Comparison of ENCODE assay signal across 8 mouse cellular contexts in the genomic region with DNA sequence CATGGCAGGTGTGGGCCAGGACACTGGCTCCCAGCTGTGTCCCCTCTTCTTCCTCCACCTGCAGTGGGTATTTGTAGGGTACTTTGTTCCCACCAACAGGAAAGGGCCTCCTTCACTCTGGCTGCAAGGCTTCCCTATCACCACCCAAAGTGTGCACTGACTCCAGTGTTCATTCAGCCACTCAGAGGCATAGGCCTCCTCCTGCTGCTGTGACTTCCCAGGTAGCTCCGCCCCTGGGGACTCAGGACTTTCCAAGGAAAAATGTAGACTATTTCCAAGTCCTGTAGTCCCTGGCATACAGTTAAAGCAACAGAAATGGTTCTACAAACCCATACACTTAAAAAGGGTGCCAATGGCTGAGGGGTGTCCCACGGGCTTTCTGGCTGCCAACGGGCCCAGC. TPM values are rescaled to one million over a fixed set of nuclear protein-coding genes. Genes with fewer than 3 reads are reported as not detected.
DNase-seq lines count a peak whose midpoint lies in the region; ATAC-seq and TF ChIP-seq lines count a peak whose summit lies in the region.

No protein-coding gene starts in this region.

- peak in 1 of 2 experiments; percentile 5 for DNase-seq in cerebellum, adult 2 months
- no peak for DNase-seq in cerebellum, postnatal 36 days
- peak; percentile 12 to 18 for DNase-seq in right cerebral cortex, postnatal 10 days (ENCODE audit: low spot score in 2 of 2)
- no peak for DNase-seq in right cerebral cortex, adult 18-20 months
- DNase-seq in hindbrain, embryonic 10.5 days (ENCODE audit: low spot score) = peak; percentile 14
- DNase-seq in liver, postnatal 0 days = peak; percentile 15
- DNase-seq in stomach, postnatal 0 days (ENCODE audit: low spot score) = peak; percentile 62
- DNase-seq in gastrocnemius, adult 18-20 months (ENCODE audit: low spot score) = no peak

- H3K27ac ChIP-seq in cerebellum, adult 2 months (ENCODE audit: insufficient read depth, low read length) = no peak overlapping the region
- peak overlapping the region; percentile 83 for H3K27ac ChIP-seq in hindbrain, embryonic 10.5 days
- H3K27ac ChIP-seq in liver, postnatal 0 days (ENCODE audit: low read depth) = peak overlapping the region; percentile 88
- H3K27ac ChIP-seq in stomach, postnatal 0 days (replicated peaks) = peak overlapping the region; percentile 89

- H3K4me2 ChIP-seq in liver, postnatal 0 days (ENCODE audit: low read depth, low read length) = peak overlapping the region; percentile 96
- peak overlapping the region; percentile 87 for H3K4me2 ChIP-seq in stomach, postnatal 0 days (replicated peaks; ENCODE audit: low read depth)

- no peaks in the 10 kb centered on the region for H3K27me3 ChIP-seq in cerebellum, adult 2 months (ENCODE audit: control insufficient read depth, insufficient read depth, low read length)
- H3K27me3 ChIP-seq in hindbrain, embryonic 10.5 days (ENCODE audit: insufficient read depth, poor library complexity, severe bottlenecking) = peaks cover 24% of the 10 kb centered on the region
- H3K27me3 ChIP-seq in liver, postnatal 0 days (ENCODE audit: insufficient read depth, low read length) = no peaks in the 10 kb centered on the region
- no peaks in the 10 kb centered on the region for H3K27me3 ChIP-seq in stomach, postnatal 0 days (ENCODE audit: control insufficient read depth, insufficient read depth, low read length)

- peaks cover 3% of the 10 kb centered on the region for H3K36me3 ChIP-seq in hindbrain, embryonic 10.5 days
- 0 out of 2 replicates have a peak, but pooled peaks cover 2% of the 10 kb centered on the region for H3K36me3 ChIP-seq in liver, postnatal 0 days (replicated peaks; ENCODE audit: insufficient read depth, low read length)
- H3K36me3 ChIP-seq in stomach, postnatal 0 days (ENCODE audit: control insufficient read depth, insufficient read depth, low read length) = no peaks in the 10 kb centered on the region

- no peaks in the 10 kb centered on the region for H3K4me1 ChIP-seq in cerebellum, adult 2 months (ENCODE audit: control insufficient read depth, insufficient read depth, low read length)
- H3K4me1 ChIP-seq in hindbrain, embryonic 10.5 days (replicated peaks) = peaks cover 21% of the 10 kb centered on the region
- peaks cover 18% of the 10 kb centered on the region for H3K4me1 ChIP-seq in liver, postnatal 0 days (ENCODE audit: insufficient read depth)
- no peaks in the 10 kb centered on the region for H3K4me1 ChIP-seq in stomach, postnatal 0 days (replicated peaks; ENCODE audit: control insufficient read depth, insufficient read depth)

- no peak for TF ChIP-seq POLR2A in cerebellum, adult 2 months (IDR thresholded peaks at IDR 0.05; ENCODE audit: borderline replicate concordance, insufficient read depth, low read length)

- TF ChIP-seq EP300 in liver, postnatal 0 days (IDR thresholded peaks at IDR 0.05; ENCODE audit: low read depth) = no peak
- no peak for TF ChIP-seq EP300 in stomach, postnatal 0 days (optimal IDR thresholded peaks at IDR 0.05)

- 40% methylated on average over 3 of the region's 3 CpGs for WGBS in cerebellum, adult 2 months
- 30% methylated on average over 3 of the region's 3 CpGs for WGBS in hindbrain, embryonic 10.5 days
- WGBS in liver, postnatal 0 days (ENCODE audit: insufficient replicate concordance) = 39% methylated on average over 3 of the region's 3 CpGs
- 29% methylated on average over 3 of the region's 3 CpGs for WGBS in stomach, postnatal 0 days

- peak; percentile 16; the same call in 1 of the 2 replicates for ATAC-seq in liver, postnatal 0 days
- ATAC-seq in stomach, postnatal 0 days (ENCODE audit: low FRiP score, low TSS enrichment) = peak; percentile 55

- H3K9ac ChIP-seq in liver, postnatal 0 days (replicated peaks) = peak overlapping the region; percentile 74
- H3K9ac ChIP-seq in stomach, postnatal 0 days (ENCODE audit: low read length) = peak overlapping the region; percentile 60; the same call in 1 of the 2 replicates

- H3K9me3 ChIP-seq in hindbrain, embryonic 10.5 days = no peaks in the 10 kb centered on the region
- no peaks in the 10 kb centered on the region for H3K9me3 ChIP-seq in liver, postnatal 0 days (ENCODE audit: low read length)
- H3K9me3 ChIP-seq in stomach, postnatal 0 days (ENCODE audit: control insufficient read depth, low read length) = no peaks in the 10 kb centered on the region

- H3K4me3 ChIP-seq in cerebellum, adult 2 months (replicated peaks; ENCODE audit: insufficient read depth, low read depth, low read length) = peak overlapping the region; percentile 47
- peak overlapping the region; percentile 62 for H3K4me3 ChIP-seq in hindbrain, embryonic 10.5 days
- peak overlapping the region; percentile 66 for H3K4me3 ChIP-seq in liver, postnatal 0 days (ENCODE audit: low read depth, low read length)
- peak overlapping the region; percentile 53 for H3K4me3 ChIP-seq in stomach, postnatal 0 days (ENCODE audit: low read depth, low read length)

- no peak for TF ChIP-seq CTCF in cerebellum, adult 2 months (IDR thresholded peaks at IDR 0.05; ENCODE audit: borderline replicate concordance, insufficient read depth, low read depth, low read length)
- no peak for TF ChIP-seq CTCF in liver, postnatal 0 days (IDR thresholded peaks at IDR 0.05; ENCODE audit: low read depth)
- TF ChIP-seq CTCF in stomach, postnatal 0 days (IDR thresholded peaks at IDR 0.05; ENCODE audit: low read depth) = no peak

RNA-seq across cellular contexts. Expression of gene Plpp2, which starts 0.9 kb away (rescaled TPM):
- 9.2 and 10.4 TPM in 2 replicates for polyA plus RNA-seq in cerebellum, adult 2 months (2012; rRNA removed)
- 19.3 and 25.7 TPM in 2 replicates for polyA plus RNA-seq in hindbrain, embryonic 10.5 days (2016; fragmentation: Nextera tagmentation; extraction: Ambion mirVana)
- 32.7 and 38.8 TPM in 2 replicates for polyA plus RNA-seq in liver, postnatal 0 days (2015; fragmentation: Nextera tagmentation; extraction: Ambion mirVana)
- 81.8 and 92.1 TPM in 2 replicates for polyA plus RNA-seq in stomach, postnatal 0 days (2015; fragmentation: Nextera tagmentation; extraction: Ambion mirVana)
- total RNA-seq in gastrocnemius, adult 18-20 months (2021) = 1 to 10 TPM in 1 of 2 experiments, under 1 TPM in 1; 0.80 to 1.3 TPM

RNA-seq across cellular contexts. Expression of gene Mier2, which starts 22.3 kb away (rescaled TPM):
- polyA plus RNA-seq in cerebellum, adult 2 months (2012; rRNA removed) = 70.3 and 71.8 TPM in 2 replicates
- polyA plus RNA-seq in hindbrain, embryonic 10.5 days (2016; fragmentation: Nextera tagmentation; extraction: Ambion mirVana) = 70.0 and 77.2 TPM in 2 replicates
- 8.6 and 9.0 TPM in 2 replicates for polyA plus RNA-seq in liver, postnatal 0 days (2015; fragmentation: Nextera tagmentation; extraction: Ambion mirVana)
- polyA plus RNA-seq in stomach, postnatal 0 days (2015; fragmentation: Nextera tagmentation; extraction: Ambion mirVana) = 24.0 and 25.4 TPM in 2 replicates
- total RNA-seq in gastrocnemius, adult 18-20 months (2021) = 10 to 100 TPM; 15.5 to 21.4 TPM

RNA-seq across cellular contexts. Expression of gene Theg, which starts 54.5 kb away (rescaled TPM):
- not detected in 2 replicates for polyA plus RNA-seq in cerebellum, adult 2 months (2012; rRNA removed)
- polyA plus RNA-seq in hindbrain, embryonic 10.5 days (2016; fragmentation: Nextera tagmentation; extraction: Ambion mirVana) = not detected in 2 replicates
- polyA plus RNA-seq in liver, postnatal 0 days (2015; fragmentation: Nextera tagmentation; extraction: Ambion mirVana) = not detected in 2 replicates
- not detected in 2 replicates for polyA plus RNA-seq in stomach, postnatal 0 days (2015; fragmentation: Nextera tagmentation; extraction: Ambion mirVana)
- not detected for total RNA-seq in gastrocnemius, adult 18-20 months (2021)

Comparison
In these comparisons a context has a peak if more than half of its experiments do, and no peak if none do; other contexts are left out.
1. DNase-seq: peak in right cerebral cortex, postnatal 10 days (2 of 2), hindbrain, embryonic 10.5 days (single experiment), liver, postnatal 0 days (single experiment) and stomach, postnatal 0 days (single experiment); none in cerebellum, postnatal 36 days (0 of 2), right cerebral cortex, adult 18-20 months (single experiment) and gastrocnemius, adult 18-20 months (single experiment).
2. Peak in every context shown above with its lines, with median percentiles within 50 percentile points of each other: H3K4me3 ChIP-seq.